Mouse (Mus musculus): ENCODE data around the gene Ercc2. TPM values are rescaled to one million over a fixed set of nuclear protein-coding genes. Genes with fewer than 3 reads are reported as not detected.
A peak's percentile ranks its signal among the peaks of the same experiment; 100 is the strongest.

Gene Ercc2
- total RNA-seq, 2 experiments from 2014 or later, result 37.2 TPM

GRCm38 (mm10) chr7:19344237-19344847 lies 37.5 kb upstream of the Ercc2 start, which contains the start of gene Ercc1:
Gene Ercc1 (plus strand): TSS chr7:19344778.
- no peak for TF ChIP-seq CTCF (IDR thresholded peaks at IDR 0.05)
- peak within 1 kb of the TSS; percentile 77 for H3K4me3 ChIP-seq
- DNase-seq (ENCODE audit: extremely low spot score in 1 of 2, low spot score in 2 of 2), result peak; percentile 40 to 55
- H3K27ac ChIP-seq, result peak within 1 kb of the TSS; percentile 92
- intact Hi-C loops (cut with DNase I), result no loop called here

- intact Hi-C loops (cut with DNase I), result no loop called here
- Histone ChIP-seq H3K4me3 (peak overlapping the region; percentile 77), H3K27ac (peak overlapping the region; percentile 92)
- no peak for TF ChIP-seq CTCF (IDR thresholded peaks at IDR 0.05)
- DNase-seq (ENCODE audit: extremely low spot score in 1 of 2, low spot score in 2 of 2), result peak; percentile 94 to 96
These were observed 36.8 kb upstream of the Ercc2 start for GRCm38 (mm10) chr7:19344938-19345471.

- TF ChIP-seq CTCF (IDR thresholded peaks at IDR 0.05), result no peak
- Histone ChIP-seq H3K27ac (no peak overlapping the region), H3K4me3 (no peak overlapping the region)
- DNase-seq (ENCODE audit: extremely low spot score in 1 of 2, low spot score in 2 of 2), result no peak
- intact Hi-C loops (cut with DNase I), result no loop called here
These were observed 32.5 kb upstream of the Ercc2 start for GRCm38 (mm10) chr7:19349188-19349915.

- TF ChIP-seq CTCF (IDR thresholded peaks at IDR 0.05), result no peak
These were observed 31.6 kb upstream of the Ercc2 start for GRCm38 (mm10) chr7:19350221-19350620.

GRCm38 (mm10) chr7:19354991-19355390 lies 26.8 kb upstream of the Ercc2 start:
- Histone ChIP-seq H3K27ac (no peak overlapping the region), H3K4me3 (no peak overlapping the region)
- TF ChIP-seq CTCF (IDR thresholded peaks at IDR 0.05), result no peak
- DNase-seq (ENCODE audit: extremely low spot score in 1 of 2, low spot score in 2 of 2), result no peak
- intact Hi-C loops (cut with DNase I), result no loop called here

More at GRCm38 (mm10) chr7:19350221-19350620, 31.6 kb upstream of the Ercc2 start:
- Histone ChIP-seq H3K4me3 (no peak overlapping the region), H3K27ac (no peak overlapping the region)
- intact Hi-C loops (cut with DNase I), result no loop called here
- no peak for DNase-seq (ENCODE audit: extremely low spot score in 1 of 2, low spot score in 2 of 2)

GRCm38 (mm10) chr7:19356311-19356710 lies 25.5 kb upstream of the Ercc2 start:
- Histone ChIP-seq H3K4me3 (no peak overlapping the region), H3K27ac (no peak overlapping the region)
- intact Hi-C loops (cut with DNase I), result no loop called here
- no peak for DNase-seq (ENCODE audit: extremely low spot score in 1 of 2, low spot score in 2 of 2)
- TF ChIP-seq CTCF (IDR thresholded peaks at IDR 0.05), result no peak

- no peak for DNase-seq (ENCODE audit: extremely low spot score in 1 of 2, low spot score in 2 of 2)
These were observed 24.1 kb upstream of the Ercc2 start for GRCm38 (mm10) chr7:19357381-19358375.

GRCm38 (mm10) chr7:19358634-19359033 lies 23.2 kb upstream of the Ercc2 start:
- intact Hi-C loops (cut with DNase I), result no loop called here
- H3K27ac ChIP-seq, result peak overlapping the region; percentile 94; the same call in 1 of the 2 replicates

More at GRCm38 (mm10) chr7:19357381-19358375, 24.1 kb upstream of the Ercc2 start:
- no peak for TF ChIP-seq CTCF (IDR thresholded peaks at IDR 0.05)
- H3K27ac ChIP-seq, result no peak overlapping the region
- H3K4me3 ChIP-seq, result no peak overlapping the region
- intact Hi-C loops (cut with DNase I), result no loop called here

GRCm38 (mm10) chr7:19359299-19359891 lies 22.4 kb upstream of the Ercc2 start, which contains the start of the genes Cd3eap and Ppp1r13l:
Gene Cd3eap (minus strand): TSS chr7:19359483.
Gene Ppp1r13l (plus strand): TSS chr7:19359749.
- intact Hi-C loops (cut with DNase I), result no loop called here
- DNase-seq (ENCODE audit: extremely low spot score in 1 of 2, low spot score in 2 of 2), result peak; percentile 88 to 90
- no peak for TF ChIP-seq CTCF (IDR thresholded peaks at IDR 0.05)
- Histone ChIP-seq H3K4me3 (peak within 1 kb of the TSS; percentile 57), H3K27ac (peak within 1 kb of the TSS; percentile 94)

More at GRCm38 (mm10) chr7:19358634-19359033, 23.2 kb upstream of the Ercc2 start:
- TF ChIP-seq CTCF (IDR thresholded peaks at IDR 0.05), result no peak
- DNase-seq (ENCODE audit: extremely low spot score in 1 of 2, low spot score in 2 of 2), result no peak
- peak overlapping the region; percentile 57 for H3K4me3 ChIP-seq

GRCm38 (mm10) chr7:19359892-19360641 lies 21.7 kb upstream of the Ercc2 start:
- peak overlapping the region; percentile 76 for H3K27ac ChIP-seq
- peak overlapping the region; percentile 57 for H3K4me3 ChIP-seq
- no peak for TF ChIP-seq CTCF (IDR thresholded peaks at IDR 0.05)
- peak; percentile 59 to 72 for DNase-seq (ENCODE audit: extremely low spot score in 1 of 2, low spot score in 2 of 2)
- intact Hi-C loops (cut with DNase I), result loop anchor here (5.0 to 10.0 kb wide), 2 partner anchors 63 to 335 kb away; partner anchors contain the start of genes Foxa3 and Sympk

Measured in left cerebral cortex, adult 2 months (tissue).